Comparison of ENCODE assay signal across 13 mouse cellular contexts in the genomic region with DNA sequence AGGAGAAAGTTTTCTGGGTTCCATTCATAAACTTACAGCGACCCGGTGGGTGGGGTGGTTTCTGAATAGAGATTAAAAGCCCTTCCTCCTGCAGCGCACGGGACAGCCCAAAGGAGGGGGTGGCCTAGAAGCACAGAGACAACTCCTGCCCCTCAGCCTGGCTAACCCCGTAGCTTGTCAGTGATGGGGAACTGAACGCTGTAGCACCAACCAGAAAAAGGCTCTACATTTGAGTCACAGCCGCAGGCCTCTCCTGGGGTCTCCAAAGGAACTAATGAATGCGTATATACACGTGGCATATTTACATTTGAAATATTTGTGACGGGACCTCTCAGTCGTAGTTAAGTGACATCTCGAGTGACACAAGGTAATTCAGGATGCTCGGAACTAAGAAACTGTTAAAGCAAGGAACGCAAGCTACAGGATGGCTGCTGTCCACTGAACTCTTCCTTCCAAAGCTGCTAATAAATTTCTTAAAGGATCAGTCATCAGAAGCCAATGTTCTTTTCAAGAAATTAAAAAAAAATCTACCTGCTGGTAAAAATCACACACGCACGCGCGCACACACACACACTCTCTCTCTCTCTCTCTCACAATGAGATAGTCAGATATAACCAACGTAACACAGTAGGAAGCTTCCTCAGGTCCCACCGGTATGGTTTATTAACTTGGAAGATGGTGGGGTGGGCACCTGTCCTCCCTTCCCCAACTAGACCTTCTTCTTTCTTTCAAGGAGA. TPM values are rescaled to one million over a fixed set of nuclear protein-coding genes. Genes with fewer than 3 reads are reported as not detected.
DNase-seq lines count a peak whose midpoint lies in the region; ATAC-seq and TF ChIP-seq lines count a peak whose summit lies in the region.
"Had no signal": no experiment of that assay in that cellular context is flagged by ENCODE, and none has a peak within 500 bp of the region (broad histone marks: within the 10 kb centered on the region; RNA-seq: fewer than 3 reads in every experiment).

No protein-coding gene starts in this region.

- peak overlapping the region; percentile 95 for H3K27ac ChIP-seq in heart, embryonic 12.5 days (ENCODE audit: poor library complexity, severe bottlenecking)
- H3K27ac ChIP-seq in lung, embryonic 14.5 days (ENCODE audit: low read depth), result no peak overlapping the region
- H3K27ac ChIP-seq: kidney, embryonic 15.5 days had no signal

- no peak for DNase-seq in heart, postnatal 36 days
- DNase-seq in lung, embryonic 14.5 days, result no peak
- no peak for DNase-seq in lung, postnatal 10 days
- peak; percentile 68 for DNase-seq in liver
- DNase-seq in left cerebral cortex, adult 8-10 months (ENCODE audit: low spot score in 2 of 2), result no peak
- DNase-seq: adrenal gland, postnatal 36 days; gastrocnemius, postnatal 14 days had no signal

- 51% methylated on average over 20 of the region's 20 CpGs for WGBS in heart, embryonic 12.5 days
- 52% methylated on average over 20 of the region's 20 CpGs for WGBS in lung, embryonic 14.5 days

- H3K4me2 ChIP-seq in heart, embryonic 12.5 days, result peak overlapping the region; percentile 77
- 0 out of 2 replicates have a peak overlapping the region, but pooled peaks have one; percentile 10 for H3K4me2 ChIP-seq in lung, embryonic 14.5 days
- H3K4me2 ChIP-seq: kidney, embryonic 15.5 days; limb, embryonic 15.5 days had no signal

- H3K4me3 ChIP-seq in heart, embryonic 12.5 days, result peak overlapping the region; percentile 7; the same call in 1 of the 2 replicates
- no peak overlapping the region for H3K4me3 ChIP-seq in lung, embryonic 14.5 days (ENCODE audit: low read depth, low read length)
- H3K4me3 ChIP-seq: kidney, embryonic 15.5 days; layer of hippocampus, adult 2 months; limb, embryonic 15.5 days had no signal

- no peaks in the 10 kb centered on the region for H3K36me3 ChIP-seq in heart, embryonic 12.5 days
- no peaks in the 10 kb centered on the region for H3K36me3 ChIP-seq in lung, embryonic 14.5 days (ENCODE audit: insufficient read depth)
- H3K36me3 ChIP-seq: kidney, embryonic 15.5 days; limb, embryonic 15.5 days had no signal

- peaks cover 85% of the 10 kb centered on the region for H3K4me1 ChIP-seq in heart, embryonic 12.5 days (replicated peaks)
- H3K4me1 ChIP-seq in lung, embryonic 14.5 days (ENCODE audit: insufficient read depth), result 0 out of 2 replicates have a peak, but pooled peaks cover 3% of the 10 kb centered on the region

- peak overlapping the region; percentile 8 for H3K9ac ChIP-seq in heart, embryonic 12.5 days
- H3K9ac ChIP-seq in lung, embryonic 14.5 days, result no peak overlapping the region
- H3K9ac ChIP-seq: kidney, embryonic 15.5 days; limb, embryonic 15.5 days had no signal

- H3K9me3 ChIP-seq in heart, embryonic 12.5 days (replicated peaks), result no peaks in the 10 kb centered on the region
- H3K9me3 ChIP-seq in lung, embryonic 14.5 days (ENCODE audit: low read depth, low read length), result no peaks in the 10 kb centered on the region
- H3K9me3 ChIP-seq: kidney, embryonic 15.5 days; limb, embryonic 15.5 days had no signal

- intact Hi-C loops in heart, postnatal 36 days (cut with DNase I), result no loop called here

- no peak for TF ChIP-seq CTCF in lung, embryonic 14.5 days (IDR thresholded peaks at IDR 0.05; ENCODE audit: low read depth)

- ATAC-seq in heart, embryonic 12.5 days (ENCODE audit: insufficient number of reproducible peaks, low FRiP score), result no peak
- no peak for ATAC-seq in lung, embryonic 14.5 days (ENCODE audit: insufficient read depth)
- ATAC-seq in megakaryocyte progenitor cell, adult 5-6 weeks (replicated peaks; ENCODE audit: poor library complexity), result peak; percentile 37
- ATAC-seq: activated CD4-positive, CD25-positive, alpha-beta regulatory T cell, adult 4 months had no signal

- H3K27me3 ChIP-seq in heart, embryonic 12.5 days (replicated peaks), result no peaks in the 10 kb centered on the region
- H3K27me3 ChIP-seq in lung, embryonic 14.5 days (ENCODE audit: insufficient read depth, low read length), result no peaks in the 10 kb centered on the region
- H3K27me3 ChIP-seq: kidney, embryonic 15.5 days; limb, embryonic 15.5 days had no signal

RNA-seq across cellular contexts. Expression of a gene that starts 44.9 kb away (rescaled TPM):
- polyA plus RNA-seq in heart, embryonic 12.5 days (2016; fragmentation: Nextera tagmentation; extraction: Ambion mirVana), result 215 and 227 TPM in 2 replicates
- 100 to 1,000 TPM in 1 of 2 experiments, 10 to 100 TPM in 1; 99.7 to 113 TPM for total RNA-seq in heart, postnatal 36 days (2021)
- 20.9 and 22.4 TPM in 2 replicates for polyA plus RNA-seq in lung, embryonic 14.5 days (2014; fragmentation: Nextera tagmentation; extraction: Ambion mirVana)
- total RNA-seq in megakaryocyte progenitor cell, adult 5-6 weeks (2015), result 30.9 and 37.2 TPM in 2 replicates
- total RNA-seq in megakaryocyte progenitor cell, adult 5-6 weeks (2017), result 86.2 and 116 TPM in 2 replicates
- 100 to 1,000 TPM; 308 to 326 (median 318) TPM for total RNA-seq in left cerebral cortex, adult 8-10 months (2022)
